Mouse (Mus musculus): Measurements from ENCODE around the gene Tbc1d4. TPM values are rescaled to one million over a fixed set of nuclear protein-coding genes. Genes with fewer than 3 reads are reported as not detected.

The Tbc1d4 gene
- polyA plus RNA-seq, 1 experiment from 2014 or later = 9.7 TPM

- DNase-seq (ENCODE audit: low spot score) = no peak
- Histone ChIP-seq H3K27me3 (replicated peaks; ENCODE audit: low read depth, poor library complexity, severe bottlenecking) (no peaks in the 10 kb centered on the region), H3K9me3 (no peaks in the 10 kb centered on the region), H3K27ac (replicated peaks) (no peak overlapping the region), H3K4me3 (no peak overlapping the region), H3K36me3 (replicated peaks) (0 out of 2 replicates have a peak, but pooled peaks cover 3% of the 10 kb centered on the region), H3K4me1 (no peaks in the 10 kb centered on the region)
- WGBS = 74% methylated on average over 20 of the region's 20 CpGs
Observed at GRCm38 (mm10) chr14:101477081-101477826, 131.7 kb downstream of the Tbc1d4 start.

DNA sequence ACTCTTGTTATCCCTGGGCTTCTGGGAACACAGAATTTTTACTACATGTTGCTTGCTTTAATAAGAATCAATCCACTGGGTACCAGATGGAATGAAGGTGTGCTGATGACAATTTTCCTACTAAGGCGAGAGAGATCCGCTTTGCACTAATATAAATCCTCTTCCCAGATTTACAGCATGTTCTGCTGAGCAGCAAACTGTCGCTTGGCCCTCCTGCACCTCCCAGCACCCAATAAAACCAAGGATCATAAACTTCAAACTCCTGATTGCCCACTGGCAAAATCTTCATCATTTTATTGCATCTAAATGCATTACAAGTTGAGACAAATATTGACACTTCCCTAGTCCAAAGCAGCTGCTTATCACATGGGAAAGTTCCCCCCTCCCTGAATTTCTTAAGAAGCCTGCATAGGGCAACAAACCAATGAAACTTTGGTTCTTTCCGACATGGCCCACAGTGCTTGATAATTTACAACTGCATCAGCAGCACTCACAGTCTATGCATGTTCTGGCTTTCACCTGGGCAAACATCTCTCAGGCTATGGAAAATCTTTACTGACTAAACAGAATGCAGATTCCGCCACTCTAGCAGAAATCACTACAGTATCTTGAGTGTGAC, 139.4 kb downstream of the Tbc1d4 start:
- Histone ChIP-seq H3K36me3 (replicated peaks) (no peaks in the 10 kb centered on the region), H3K4me3 (no peak overlapping the region), H3K27me3 (replicated peaks; ENCODE audit: low read depth, poor library complexity, severe bottlenecking) (no peaks in the 10 kb centered on the region), H3K9me3 (no peaks in the 10 kb centered on the region), H3K27ac (replicated peaks) (no peak overlapping the region), H3K4me1 (no peaks in the 10 kb centered on the region)
- no peak for DNase-seq (ENCODE audit: low spot score)
- WGBS = 89% methylated on average over 5 of the region's 5 CpGs

DNA sequence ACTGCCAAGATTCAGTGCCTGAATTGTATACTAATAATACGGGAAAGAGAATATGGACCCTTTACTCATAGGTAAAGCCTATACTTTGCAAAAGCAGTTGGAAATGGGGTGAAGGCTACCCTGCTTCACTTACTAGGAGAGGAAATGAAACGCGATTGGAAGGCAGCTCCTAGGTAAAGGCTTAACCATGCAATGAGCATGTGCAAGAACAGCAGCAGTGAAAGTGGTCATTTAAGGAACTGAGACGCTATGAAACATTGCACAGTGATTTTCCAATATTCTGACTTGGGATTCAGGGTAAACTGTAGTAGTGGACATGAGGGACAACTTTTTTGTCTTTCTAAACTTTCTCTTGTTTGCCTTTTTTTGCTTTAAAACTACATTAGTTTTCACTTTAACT, 140.8 kb downstream of the Tbc1d4 start:
- Histone ChIP-seq H3K4me1 (no peaks in the 10 kb centered on the region), H3K27me3 (replicated peaks; ENCODE audit: low read depth, poor library complexity, severe bottlenecking) (no peaks in the 10 kb centered on the region), H3K9me3 (no peaks in the 10 kb centered on the region), H3K27ac (replicated peaks) (no peak overlapping the region), H3K36me3 (replicated peaks) (no peaks in the 10 kb centered on the region), H3K4me3 (no peak overlapping the region)
- DNase-seq (ENCODE audit: low spot score) = no peak
- WGBS = 92% methylated on average over 4 of the region's 4 CpGs

- no peaks in the 10 kb centered on the region for H3K27me3 ChIP-seq (replicated peaks; ENCODE audit: low read depth, poor library complexity, severe bottlenecking)
- no peaks in the 10 kb centered on the region for H3K9me3 ChIP-seq
- WGBS = 94% methylated on average over 1 of the region's 1 CpGs
- no peak overlapping the region for H3K4me3 ChIP-seq
- H3K36me3 ChIP-seq (replicated peaks) = no peaks in the 10 kb centered on the region
- H3K27ac ChIP-seq (replicated peaks) = no peak overlapping the region
- DNase-seq (ENCODE audit: low spot score) = no peak
- no peaks in the 10 kb centered on the region for H3K4me1 ChIP-seq
Observed at GRCm38 (mm10) chr14:101467532-101467931, 141.5 kb downstream of the Tbc1d4 start.

GRCm38 (mm10) chr14:101466521-101466920, 142.5 kb downstream of the Tbc1d4 start:
- WGBS = 91% methylated on average over 11 of the region's 11 CpGs
- no peaks in the 10 kb centered on the region for H3K27me3 ChIP-seq (replicated peaks; ENCODE audit: low read depth, poor library complexity, severe bottlenecking)
- no peaks in the 10 kb centered on the region for H3K4me1 ChIP-seq
- H3K36me3 ChIP-seq (replicated peaks) = no peaks in the 10 kb centered on the region
- no peaks in the 10 kb centered on the region for H3K9me3 ChIP-seq
- no peak for DNase-seq (ENCODE audit: low spot score)
- no peak overlapping the region for H3K27ac ChIP-seq (replicated peaks)
- no peak overlapping the region for H3K4me3 ChIP-seq

DNA sequence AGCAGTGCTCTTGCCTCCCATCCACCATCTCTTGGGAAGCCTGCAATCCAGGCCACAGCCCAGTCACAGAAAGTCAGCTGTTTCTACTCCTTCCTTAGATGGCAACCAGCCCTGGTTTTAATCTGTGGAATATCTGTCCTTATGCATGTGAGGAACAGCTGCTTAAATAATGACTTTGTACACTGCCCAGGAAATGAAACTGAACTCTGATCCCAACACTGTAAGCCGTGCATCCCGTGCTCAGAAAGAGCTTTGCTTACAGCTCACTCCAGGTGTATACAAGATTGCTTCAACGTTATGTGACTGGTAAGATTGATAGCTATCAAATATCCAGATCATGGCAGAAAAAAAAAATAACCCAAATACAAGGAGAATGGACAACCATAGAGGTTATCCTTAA, 143.1 kb downstream of the Tbc1d4 start:
- H3K4me3 ChIP-seq = no peak overlapping the region
- no peaks in the 10 kb centered on the region for H3K9me3 ChIP-seq
- no peaks in the 10 kb centered on the region for H3K27me3 ChIP-seq (replicated peaks; ENCODE audit: low read depth, poor library complexity, severe bottlenecking)
- no peak for DNase-seq (ENCODE audit: low spot score)
- no peaks in the 10 kb centered on the region for H3K36me3 ChIP-seq (replicated peaks)
- 90% methylated on average over 3 of the region's 3 CpGs for WGBS
- H3K27ac ChIP-seq (replicated peaks) = no peak overlapping the region
- H3K4me1 ChIP-seq = no peaks in the 10 kb centered on the region

DNA sequence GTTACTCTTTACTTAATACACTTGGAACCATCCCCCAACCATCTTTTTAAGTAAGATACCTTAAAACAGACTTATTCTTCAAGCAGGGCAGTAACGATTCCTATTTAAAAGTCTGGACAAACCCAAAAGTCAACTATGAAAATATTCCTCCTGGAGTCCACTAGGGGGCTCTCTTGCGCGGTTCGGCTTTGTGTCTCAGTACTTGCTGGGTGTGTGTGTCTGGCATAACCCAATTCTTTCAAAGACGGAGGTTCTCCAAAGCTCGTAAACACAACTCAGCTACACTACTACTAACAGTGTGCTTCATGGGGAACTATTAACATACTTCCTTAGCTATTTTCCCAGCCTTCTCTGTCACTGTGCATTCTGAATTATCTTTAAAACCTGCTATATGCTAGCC, 148.2 kb downstream of the Tbc1d4 start:
- H3K4me1 ChIP-seq = no peaks in the 10 kb centered on the region
- H3K9me3 ChIP-seq = no peaks in the 10 kb centered on the region
- no peaks in the 10 kb centered on the region for H3K27me3 ChIP-seq (replicated peaks; ENCODE audit: low read depth, poor library complexity, severe bottlenecking)
- no peak overlapping the region for H3K27ac ChIP-seq (replicated peaks)
- no peak overlapping the region for H3K4me3 ChIP-seq
- no peaks in the 10 kb centered on the region for H3K36me3 ChIP-seq (replicated peaks)
- WGBS = 29% methylated on average over 6 of the region's 6 CpGs
- DNase-seq (ENCODE audit: low spot score) = peak; percentile 65

- H3K27ac ChIP-seq (replicated peaks) = no peak overlapping the region
- no peak overlapping the region for H3K4me3 ChIP-seq
- no peaks in the 10 kb centered on the region for H3K4me1 ChIP-seq
- H3K9me3 ChIP-seq = no peaks in the 10 kb centered on the region
- no peaks in the 10 kb centered on the region for H3K36me3 ChIP-seq (replicated peaks)
- WGBS = 84% methylated on average over 6 of the region's 6 CpGs
- no peaks in the 10 kb centered on the region for H3K27me3 ChIP-seq (replicated peaks; ENCODE audit: low read depth, poor library complexity, severe bottlenecking)
- no peak for DNase-seq (ENCODE audit: low spot score)
Observed at GRCm38 (mm10) chr14:101452915-101453314, 156.1 kb downstream of the Tbc1d4 start.

- H3K27me3 ChIP-seq (replicated peaks; ENCODE audit: low read depth, poor library complexity, severe bottlenecking) = no peaks in the 10 kb centered on the region
- no peak overlapping the region for H3K4me3 ChIP-seq
- WGBS = 93% methylated on average over 4 of the region's 4 CpGs
- no peaks in the 10 kb centered on the region for H3K36me3 ChIP-seq (replicated peaks)
- no peaks in the 10 kb centered on the region for H3K9me3 ChIP-seq
- no peak overlapping the region for H3K27ac ChIP-seq (replicated peaks)
- H3K4me1 ChIP-seq = no peaks in the 10 kb centered on the region
- DNase-seq (ENCODE audit: low spot score) = no peak
Observed at GRCm38 (mm10) chr14:101447857-101448256, 161.1 kb downstream of the Tbc1d4 start.

GRCm38 (mm10) chr14:101445205-101445604, 163.8 kb downstream of the Tbc1d4 start:
- Histone ChIP-seq H3K36me3 (replicated peaks) (no peaks in the 10 kb centered on the region), H3K27me3 (replicated peaks; ENCODE audit: low read depth, poor library complexity, severe bottlenecking) (no peaks in the 10 kb centered on the region), H3K4me3 (no peak overlapping the region), H3K4me1 (no peaks in the 10 kb centered on the region), H3K27ac (replicated peaks) (no peak overlapping the region), H3K9me3 (no peaks in the 10 kb centered on the region)
- DNase-seq (ENCODE audit: low spot score) = no peak
- 69% methylated on average over 5 of the region's 5 CpGs for WGBS

- Histone ChIP-seq H3K27ac (replicated peaks) (no peak overlapping the region), H3K4me3 (no peak overlapping the region), H3K9me3 (no peaks in the 10 kb centered on the region), H3K36me3 (replicated peaks) (no peaks in the 10 kb centered on the region), H3K4me1 (no peaks in the 10 kb centered on the region), H3K27me3 (replicated peaks; ENCODE audit: low read depth, poor library complexity, severe bottlenecking) (no peaks in the 10 kb centered on the region)
- 93% methylated on average over 3 of the region's 3 CpGs for WGBS
- DNase-seq (ENCODE audit: low spot score) = no peak
Observed at GRCm38 (mm10) chr14:101437925-101438324, 171.1 kb downstream of the Tbc1d4 start.

GRCm38 (mm10) chr14:101430536-101430935, 178.5 kb downstream of the Tbc1d4 start:
- no peaks in the 10 kb centered on the region for H3K9me3 ChIP-seq
- no peaks in the 10 kb centered on the region for H3K4me1 ChIP-seq
- H3K27ac ChIP-seq (replicated peaks) = no peak overlapping the region
- no peak for DNase-seq (ENCODE audit: low spot score)
- no peaks in the 10 kb centered on the region for H3K36me3 ChIP-seq (replicated peaks)
- 88% methylated on average over 5 of the region's 5 CpGs for whole genome bisulfite sequencing
- no peaks in the 10 kb centered on the region for H3K27me3 ChIP-seq (replicated peaks; ENCODE audit: low read depth, poor library complexity, severe bottlenecking)
- no peak overlapping the region for H3K4me3 ChIP-seq

DNA sequence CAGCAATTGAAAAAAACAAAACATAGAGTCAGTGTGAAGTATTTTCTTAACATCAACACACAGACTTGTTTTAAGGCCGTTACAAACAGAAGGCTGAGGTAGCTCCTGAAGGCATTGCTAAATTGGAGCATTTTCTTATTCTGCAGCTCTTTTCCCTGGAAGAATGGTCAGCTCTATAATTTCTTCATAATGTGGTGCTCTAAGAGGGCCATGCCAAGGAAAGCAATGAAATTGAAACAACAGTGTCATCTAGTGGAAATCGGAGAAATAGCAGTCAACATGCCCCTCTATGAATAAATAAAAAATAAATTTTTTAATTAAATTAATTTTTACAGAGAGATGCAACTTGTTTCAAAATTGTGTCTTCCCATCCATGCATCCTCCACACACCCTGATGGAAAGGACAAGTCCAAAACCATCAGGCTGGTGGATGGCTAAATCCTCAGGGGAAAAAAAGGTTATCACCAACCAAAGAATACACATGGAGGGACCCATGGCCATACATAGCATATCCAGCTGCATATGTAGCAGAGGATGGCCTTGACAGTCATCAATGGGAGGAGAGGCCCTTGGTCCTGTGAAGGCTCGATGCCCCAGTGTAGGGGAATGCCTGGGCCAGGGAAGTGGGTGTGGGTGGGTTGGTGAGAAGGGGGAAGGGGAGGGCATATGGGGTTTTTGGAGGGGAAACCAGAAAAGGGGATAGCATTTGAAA, 180.0 kb downstream of the Tbc1d4 start:
- H3K27me3 ChIP-seq (replicated peaks; ENCODE audit: low read depth, poor library complexity, severe bottlenecking) = no peaks in the 10 kb centered on the region
- 44% methylated on average over 3 of the region's 3 CpGs for WGBS
- DNase-seq (ENCODE audit: low spot score) = no peak
- H3K4me3 ChIP-seq = no peak overlapping the region
- H3K36me3 ChIP-seq (replicated peaks) = no peaks in the 10 kb centered on the region
- no peaks in the 10 kb centered on the region for H3K4me1 ChIP-seq
- no peak overlapping the region for H3K27ac ChIP-seq (replicated peaks)
- no peaks in the 10 kb centered on the region for H3K9me3 ChIP-seq
